Mouse (Mus musculus) lung, adult 2 months (tissue): ENCODE data around the gene Dlx4.

Source experiments
- CTCF ChIP-seq: fragments of 200-500 bp; IDR thresholded peaks from 2 replicates; pipeline ENCODE4 v1.5.1; 2011; ENCODE audit warnings: mild to moderate bottlenecking, low read length, control low read depth; ENCODE audit not compliant: insufficient read depth
- POLR2A ChIP-seq: fragments of 200-500 bp; IDR thresholded peaks from 2 replicates; pipeline ENCODE4 v1.6.1; 2011; ENCODE audit warnings: low read depth, mild to moderate bottlenecking, control low read depth, low read length, borderline replicate concordance; ENCODE audit errors: extremely low read depth

DNA sequence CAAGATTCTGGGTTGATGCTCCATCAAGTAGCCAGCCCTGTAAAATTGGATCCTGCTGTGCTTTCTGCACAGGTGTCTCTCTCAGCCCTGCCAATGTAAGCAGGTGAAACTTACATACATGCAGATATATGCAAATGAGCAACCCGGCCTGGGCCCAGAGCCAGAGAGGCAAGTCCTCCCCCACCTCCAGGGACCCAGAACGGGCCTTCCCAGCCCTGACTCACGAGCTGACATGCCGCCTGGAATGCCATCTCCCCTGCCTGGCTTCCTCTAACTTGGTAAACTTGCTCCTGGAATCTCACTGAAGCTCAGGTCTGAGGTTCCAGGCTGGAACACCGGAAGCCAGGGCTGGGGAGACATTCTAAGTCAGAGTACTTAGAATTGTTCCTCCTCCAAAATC lies 7.1 kb upstream of the Dlx4 start:
- no peak for TF ChIP-seq POLR2A
- no peak for TF ChIP-seq CTCF
